Mouse (Mus musculus): ENCODE data around the gene Gm8104.
A peak's percentile ranks its signal among the peaks of the same experiment; 100 is the strongest.
"Not testable (repeated sequence)": the region's sequence is repeated elsewhere in the genome, so short reads cannot be mapped to it uniquely, and the experiment has no call there.

The Gm8104 gene

DNA sequence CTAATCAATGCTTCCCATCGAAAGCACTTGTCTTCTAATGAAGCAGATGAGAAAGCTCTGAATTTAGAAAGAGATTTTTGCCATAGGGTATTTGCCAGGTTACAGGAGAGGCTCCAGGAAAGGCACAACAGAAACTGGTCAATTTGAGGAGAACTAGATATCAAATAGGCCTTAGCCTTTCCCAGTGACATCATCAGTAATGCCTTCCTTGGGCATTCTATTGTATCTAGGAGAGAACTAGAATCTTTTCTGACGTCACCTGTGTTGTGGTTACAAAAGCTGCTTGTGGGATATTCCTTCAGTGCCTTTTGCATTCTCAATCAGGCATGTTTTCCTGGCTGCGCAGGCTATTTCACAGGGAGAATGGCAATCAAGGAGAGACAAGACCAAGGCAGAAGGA lies at the start of gene Gm8104:
TSS of gene Gm8104 (plus strand) at position 301 of the 400 bp plus-strand sequence.
- not testable (repeated sequence) for DNase-seq (ENCODE audit: low spot score)

DNA sequence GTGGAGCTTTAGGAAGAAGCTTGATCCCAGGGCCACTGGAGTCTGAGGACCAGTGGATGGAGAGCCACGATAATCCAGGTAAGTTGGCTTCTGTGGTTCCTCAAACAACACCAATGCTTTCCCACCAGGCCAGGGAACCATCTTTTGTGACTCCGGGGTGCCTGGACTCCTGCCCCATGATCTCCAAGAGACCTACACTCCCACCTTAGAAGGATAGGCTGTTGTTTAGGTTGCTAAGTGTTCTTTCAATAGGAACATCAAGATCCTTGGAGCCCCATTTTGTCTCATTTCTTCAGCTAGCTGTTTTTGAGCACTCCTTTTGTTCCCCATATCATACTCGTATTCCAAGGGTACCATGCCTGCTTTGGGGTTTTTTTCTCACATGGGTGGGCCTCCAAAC lies 42.3 kb upstream of the Gm8104 start:
- DNase-seq (ENCODE audit: low spot score) = not testable (repeated sequence)

DNA sequence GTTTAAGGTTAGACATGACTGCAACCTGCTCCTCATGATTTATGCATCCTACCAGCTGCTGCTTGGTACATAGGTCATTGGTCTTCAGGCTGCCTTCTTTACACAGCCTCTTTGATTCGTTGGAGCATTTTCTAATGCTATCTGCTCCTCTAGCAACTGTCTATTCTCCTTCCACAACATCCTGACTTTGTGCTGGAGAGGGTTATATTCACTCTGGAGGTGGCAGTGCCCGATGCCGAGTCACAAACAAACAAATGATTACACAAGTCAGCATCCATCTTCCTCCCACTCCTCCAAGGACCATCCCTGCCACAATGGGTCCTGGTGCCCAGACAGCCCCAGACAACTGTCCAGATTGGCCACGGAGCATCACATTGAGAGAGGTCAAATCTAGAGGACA lies 40.2 kb upstream of the Gm8104 start:
- not testable (repeated sequence) for DNase-seq (ENCODE audit: low spot score)

DNA sequence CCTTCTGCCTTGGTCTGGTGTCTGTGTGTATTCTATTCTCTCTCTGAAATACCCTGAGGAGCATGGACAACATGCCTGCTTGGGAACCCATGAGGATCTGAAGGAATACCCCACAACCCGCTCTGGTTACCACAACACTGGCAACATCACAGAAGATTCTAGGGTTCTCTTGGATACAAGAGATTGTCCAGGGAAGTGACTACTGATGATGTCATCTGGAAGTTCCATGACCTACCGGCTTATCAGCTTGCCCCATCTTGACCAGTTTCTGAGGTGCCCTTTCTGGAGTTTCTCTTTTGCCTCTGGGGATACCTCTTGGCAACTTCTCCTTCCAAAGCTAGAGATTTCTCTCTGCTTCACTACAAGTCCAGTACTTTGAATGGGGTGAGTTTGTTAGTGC lies 23.9 kb upstream of the Gm8104 start, which contains the start of gene Gm8094:
TSS of gene Gm8094 (minus strand) at position 101 of the 400 bp plus-strand sequence.
- not testable (repeated sequence) for DNase-seq (ENCODE audit: low spot score)

DNA sequence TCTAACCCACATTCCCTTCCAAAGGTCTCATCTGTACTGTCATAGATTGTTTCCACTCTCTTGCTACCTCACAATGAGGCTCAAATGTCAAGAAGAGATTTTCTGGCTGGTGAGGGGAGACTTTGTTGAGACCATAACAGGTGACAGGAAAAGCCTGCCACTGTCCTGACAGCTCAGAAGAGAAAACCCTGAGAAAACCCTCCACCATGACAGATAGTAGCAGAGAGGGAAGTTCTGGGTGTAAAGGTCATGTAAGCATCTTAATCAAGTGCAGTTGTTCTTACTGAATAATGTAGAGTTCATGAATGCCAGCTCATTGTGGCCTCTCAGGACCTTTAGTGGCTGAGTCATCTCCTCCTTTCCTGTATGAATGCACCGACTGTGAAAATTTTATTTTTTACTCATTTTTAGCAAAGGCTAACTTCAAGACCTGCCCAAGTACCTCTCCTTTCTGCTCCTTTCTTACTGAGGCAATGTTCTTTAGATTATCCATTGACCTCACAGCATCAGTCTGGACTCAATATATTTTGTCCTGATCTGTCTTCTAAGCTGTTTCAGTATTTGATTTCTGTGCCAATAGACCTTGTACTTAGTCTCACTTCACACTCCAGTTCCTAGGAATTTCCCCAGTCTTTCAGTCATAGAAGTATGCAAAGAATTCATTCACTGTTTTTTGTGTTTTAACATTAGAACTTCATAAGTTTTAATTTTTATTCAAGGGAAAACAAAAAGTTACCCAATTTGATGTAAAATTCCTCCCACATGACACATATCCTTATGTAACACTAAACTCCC lies 15.3 kb upstream of the Gm8104 start:
- DNase-seq (ENCODE audit: low spot score) = peak; percentile 4

- not testable (repeated sequence) for DNase-seq (ENCODE audit: low spot score)
Observed at GRCm38 (mm10) chr14:43089103-43089919, 11.1 kb upstream of the Gm8104 start.

DNA sequence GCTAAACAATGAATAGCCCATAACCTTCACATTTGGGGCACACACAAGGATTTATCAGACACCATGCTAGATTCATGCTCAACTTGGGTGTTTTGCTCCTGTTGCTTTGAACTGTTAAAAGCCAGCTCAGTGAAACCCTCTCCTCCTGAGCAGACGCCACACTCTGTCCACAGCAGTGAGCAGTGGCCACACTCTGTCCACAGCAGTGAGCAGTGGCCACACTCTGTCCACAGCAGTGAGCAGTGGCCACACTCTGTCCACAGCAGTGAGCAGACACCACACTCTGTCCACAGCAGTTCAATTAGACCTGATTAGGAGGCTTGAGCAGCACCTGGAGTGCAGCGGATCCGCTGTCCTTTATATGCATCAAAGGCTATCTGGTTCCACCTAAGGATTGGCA lies 19.3 kb downstream of the Gm8104 start:
- DNase-seq (ENCODE audit: low spot score) = not testable (repeated sequence)

DNA sequence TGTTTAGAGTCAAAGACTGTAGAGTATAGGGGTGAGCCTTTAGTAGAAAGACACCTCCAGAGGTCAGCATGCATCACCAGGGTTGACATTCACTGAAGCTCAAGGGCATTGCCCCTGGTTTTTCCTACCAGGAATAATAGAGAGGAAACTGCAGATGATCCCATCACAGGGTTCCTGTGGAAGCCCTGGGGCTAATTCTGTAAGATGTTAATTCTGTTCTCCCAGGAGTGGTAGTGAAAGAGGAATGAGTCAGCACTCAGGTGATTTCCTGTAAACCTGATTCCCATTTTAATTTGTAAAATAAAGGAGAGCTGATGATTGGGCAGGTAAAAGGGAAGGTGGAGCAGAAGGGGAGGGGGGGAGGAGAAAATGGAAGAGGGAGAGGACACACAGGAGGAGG lies 25.9 kb downstream of the Gm8104 start:
- DNase-seq (ENCODE audit: low spot score) = not testable (repeated sequence)
